Mouse (Mus musculus) left cerebral cortex, adult 8-10 months (tissue): ENCODE results near the gene Cwc22. TPM values are rescaled to one million over a fixed set of nuclear protein-coding genes. Genes with fewer than 3 reads are reported as not detected.

Source experiments
- DNase-seq, 2 experiments: peaks; one replicate each; pipeline ENCODE4 v3.0.0; 2022; ENCODE audit warnings: low spot score in 2 of 2
- total RNA-seq, 4 experiments: library from RNA; stranded (reverse); gene quantifications; 2 replicates each; pipeline ENCODE4 v1.2.4; 2022

Gene Cwc22
- 10 to 100 TPM; 24.0 to 29.0 (median 26.2) TPM for total RNA-seq

- DNase-seq, result peak; percentile 68 to 84
These were observed at the start of gene Cwc22 for GRCm38 (mm10) chr2:77945596-77946485. Cwc22 (minus strand) TSS chr2:77946375.

GRCm38 (mm10) chr2:77993727-77994401, 47.7 kb upstream of the Cwc22 start:
- no peak for DNase-seq

- DNase-seq, result no peak
These were observed 46.9 kb upstream of the Cwc22 start for GRCm38 (mm10) chr2:77992951-77993604.

- DNase-seq, result no peak
These were observed 44.6 kb upstream of the Cwc22 start for GRCm38 (mm10) chr2:77990820-77991219.

- DNase-seq, result no peak
These were observed 43.9 kb upstream of the Cwc22 start for GRCm38 (mm10) chr2:77990121-77990520.

- no peak for DNase-seq
These were observed 43.2 kb upstream of the Cwc22 start for GRCm38 (mm10) chr2:77989390-77989789.

GRCm38 (mm10) chr2:77985991-77986730, 40.0 kb upstream of the Cwc22 start:
- no peak for DNase-seq

GRCm38 (mm10) chr2:77984209-77984608, 38.0 kb upstream of the Cwc22 start:
- DNase-seq, result no peak

GRCm38 (mm10) chr2:77981826-77982225, 35.7 kb upstream of the Cwc22 start:
- DNase-seq, result no peak

GRCm38 (mm10) chr2:77980696-77981095, 34.5 kb upstream of the Cwc22 start:
- no peak for DNase-seq

GRCm38 (mm10) chr2:77979519-77979918, 33.3 kb upstream of the Cwc22 start:
- no peak for DNase-seq

- no peak for DNase-seq
These were observed 32.9 kb upstream of the Cwc22 start for GRCm38 (mm10) chr2:77979081-77979480.

- no peak for DNase-seq
These were observed 32.1 kb upstream of the Cwc22 start for GRCm38 (mm10) chr2:77978256-77978655.

- DNase-seq, result no peak
These were observed 30.2 kb upstream of the Cwc22 start for GRCm38 (mm10) chr2:77976321-77976920.

- peak in 1 of 2 experiments; percentile 50 for DNase-seq
These were observed 29.4 kb upstream of the Cwc22 start for GRCm38 (mm10) chr2:77975606-77976005.

- DNase-seq, result no peak
These were observed 28.8 kb upstream of the Cwc22 start for GRCm38 (mm10) chr2:77974986-77975385.

GRCm38 (mm10) chr2:77974366-77974765, 28.2 kb upstream of the Cwc22 start:
- no peak for DNase-seq

- DNase-seq, result no peak
These were observed 27.1 kb upstream of the Cwc22 start for GRCm38 (mm10) chr2:77973296-77973695.

GRCm38 (mm10) chr2:77972541-77972940, 26.4 kb upstream of the Cwc22 start:
- DNase-seq, result no peak

- DNase-seq, result no peak
These were observed 25.7 kb upstream of the Cwc22 start for GRCm38 (mm10) chr2:77971871-77972270.

GRCm38 (mm10) chr2:77971361-77971760, 25.2 kb upstream of the Cwc22 start:
- no peak for DNase-seq
